Mouse (Mus musculus): ENCODE measurements around the gene Sptlc2. TPM values are rescaled to one million over a fixed set of nuclear protein-coding genes. Genes with fewer than 3 reads are reported as not detected.

Gene Sptlc2
- polyA plus RNA-seq, 1 experiment, result 106 TPM

- no peak overlapping the region for H3K27ac ChIP-seq (ENCODE audit: insufficient read depth, low read length)
- H3K36me3 ChIP-seq (ENCODE audit: control insufficient read depth, insufficient read depth, low read length, poor library complexity, severe bottlenecking), result peaks cover 13% of the 10 kb centered on the region
- no peak overlapping the region for H3K9ac ChIP-seq (ENCODE audit: low read depth, poor library complexity, severe bottlenecking)
- H3K4me3 ChIP-seq (ENCODE audit: low read depth, low read length), result no peak overlapping the region
- 0 out of 2 replicates have a peak, but pooled peaks cover 5% of the 10 kb centered on the region for H3K9me3 ChIP-seq (replicated peaks; ENCODE audit: control insufficient read depth, insufficient read depth, low read length, poor library complexity, severe bottlenecking)
- H3K27me3 ChIP-seq (ENCODE audit: control insufficient read depth, insufficient read depth, low read length, poor library complexity, severe bottlenecking), result no peaks in the 10 kb centered on the region
- TF ChIP-seq EP300 (IDR thresholded peaks at IDR 0.05; ENCODE audit: insufficient read depth, low read depth, low read length), result no peak
- TF ChIP-seq CTCF (IDR thresholded peaks at IDR 0.05; ENCODE audit: low read depth, low read length), result no peak
- TF ChIP-seq POLR2A (IDR thresholded peaks at IDR 0.05; ENCODE audit: insufficient read depth, low read length), result no peak
- H3K4me1 ChIP-seq (ENCODE audit: control insufficient read depth, insufficient read depth, low read length), result peaks cover 1% of the 10 kb centered on the region
Observed at GRCm38 (mm10) chr12:87421708-87422507, 33.8 kb upstream of the Sptlc2 start.

DNA sequence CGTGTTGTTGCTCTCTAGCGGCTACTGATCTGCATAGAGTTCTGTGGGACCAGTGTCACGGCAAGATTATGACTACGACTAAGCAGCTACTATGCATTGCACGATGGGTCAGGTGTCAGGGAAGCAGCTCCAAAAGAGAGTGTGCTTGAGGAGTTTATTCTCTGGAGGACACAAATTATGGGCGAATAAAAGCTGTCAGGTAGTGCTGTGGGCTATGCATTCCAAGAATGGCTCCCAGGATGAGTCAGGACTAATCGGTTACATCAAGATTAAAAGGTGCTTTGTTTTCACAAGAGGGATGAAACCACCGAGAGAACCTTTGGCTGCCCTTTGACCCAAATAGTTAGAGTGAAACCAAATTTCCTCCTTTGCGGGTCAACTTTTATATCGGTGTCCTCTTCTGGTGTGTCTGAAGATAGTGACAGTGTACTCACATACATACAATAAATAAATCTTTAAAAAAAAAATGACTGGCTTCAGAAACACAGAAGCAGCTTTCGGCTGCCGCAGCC, 31.9 kb upstream of the Sptlc2 start:
- no peaks in the 10 kb centered on the region for H3K27me3 ChIP-seq (ENCODE audit: control insufficient read depth, insufficient read depth, low read length, poor library complexity, severe bottlenecking)
- no peak overlapping the region for H3K27ac ChIP-seq (ENCODE audit: insufficient read depth, low read length)
- 0 out of 2 replicates have a peak, but pooled peaks cover 5% of the 10 kb centered on the region for H3K9me3 ChIP-seq (replicated peaks; ENCODE audit: control insufficient read depth, insufficient read depth, low read length, poor library complexity, severe bottlenecking)
- H3K4me1 ChIP-seq (ENCODE audit: control insufficient read depth, insufficient read depth, low read length), result no peaks in the 10 kb centered on the region
- no peak overlapping the region for H3K9ac ChIP-seq (ENCODE audit: low read depth, poor library complexity, severe bottlenecking)
- H3K36me3 ChIP-seq (ENCODE audit: control insufficient read depth, insufficient read depth, low read length, poor library complexity, severe bottlenecking), result no peaks in the 10 kb centered on the region; the same call in 1 of the 2 replicates
- no peak overlapping the region for H3K4me3 ChIP-seq (ENCODE audit: low read depth, low read length)
- no peak for TF ChIP-seq CTCF (IDR thresholded peaks at IDR 0.05; ENCODE audit: low read depth, low read length)

- H3K4me3 ChIP-seq (ENCODE audit: low read depth, low read length), result no peak overlapping the region
- no peak for TF ChIP-seq POLR2A (IDR thresholded peaks at IDR 0.05; ENCODE audit: insufficient read depth, low read length)
- no peak for TF ChIP-seq CTCF (IDR thresholded peaks at IDR 0.05; ENCODE audit: low read depth, low read length)
- TF ChIP-seq EP300 (IDR thresholded peaks at IDR 0.05; ENCODE audit: insufficient read depth, low read depth, low read length), result no peak
- no peaks in the 10 kb centered on the region; the same call in 1 of the 2 replicates for H3K36me3 ChIP-seq (ENCODE audit: control insufficient read depth, insufficient read depth, low read length, poor library complexity, severe bottlenecking)
- 0 out of 2 replicates have a peak, but pooled peaks cover 5% of the 10 kb centered on the region for H3K9me3 ChIP-seq (replicated peaks; ENCODE audit: control insufficient read depth, insufficient read depth, low read length, poor library complexity, severe bottlenecking)
- no peak overlapping the region for H3K9ac ChIP-seq (ENCODE audit: low read depth, poor library complexity, severe bottlenecking)
- H3K27me3 ChIP-seq (ENCODE audit: control insufficient read depth, insufficient read depth, low read length, poor library complexity, severe bottlenecking), result no peaks in the 10 kb centered on the region
- no peaks in the 10 kb centered on the region for H3K4me1 ChIP-seq (ENCODE audit: control insufficient read depth, insufficient read depth, low read length)
- no peak overlapping the region for H3K27ac ChIP-seq (ENCODE audit: insufficient read depth, low read length)
Observed at GRCm38 (mm10) chr12:87418921-87419320, 30.8 kb upstream of the Sptlc2 start.

DNA sequence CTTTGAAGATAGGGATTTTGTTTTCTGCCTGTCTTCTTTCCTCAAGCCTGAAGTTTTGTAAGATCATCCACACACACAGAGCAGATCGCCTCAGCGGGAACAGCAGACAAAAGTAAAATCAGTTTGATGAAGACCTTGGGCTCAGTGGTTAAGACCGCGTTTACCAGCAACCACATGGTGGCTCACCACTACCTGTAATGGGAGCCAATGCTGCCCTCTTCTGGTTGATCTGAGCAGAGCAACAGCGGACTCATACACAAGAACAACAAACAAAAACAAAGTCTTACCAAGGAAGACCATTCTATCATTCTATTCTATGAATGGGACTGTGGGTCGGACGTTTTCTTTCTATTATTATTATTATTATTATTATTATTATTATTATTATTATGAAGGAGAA, 28.5 kb upstream of the Sptlc2 start:
- no peaks in the 10 kb centered on the region for H3K4me1 ChIP-seq (ENCODE audit: control insufficient read depth, insufficient read depth, low read length)
- H3K27ac ChIP-seq (ENCODE audit: insufficient read depth, low read length), result no peak overlapping the region
- H3K9ac ChIP-seq (ENCODE audit: low read depth, poor library complexity, severe bottlenecking), result no peak overlapping the region
- no peak overlapping the region for H3K4me3 ChIP-seq (ENCODE audit: low read depth, low read length)
- no peaks in the 10 kb centered on the region for H3K36me3 ChIP-seq (ENCODE audit: control insufficient read depth, insufficient read depth, low read length, poor library complexity, severe bottlenecking)
- no peaks in the 10 kb centered on the region for H3K27me3 ChIP-seq (ENCODE audit: control insufficient read depth, insufficient read depth, low read length, poor library complexity, severe bottlenecking)
- 0 out of 2 replicates have a peak, but pooled peaks cover 5% of the 10 kb centered on the region for H3K9me3 ChIP-seq (replicated peaks; ENCODE audit: control insufficient read depth, insufficient read depth, low read length, poor library complexity, severe bottlenecking)
- TF ChIP-seq CTCF (IDR thresholded peaks at IDR 0.05; ENCODE audit: low read depth, low read length) (peak; percentile 95), EP300 (IDR thresholded peaks at IDR 0.05; ENCODE audit: insufficient read depth, low read depth, low read length) (no peak)

- H3K27me3 ChIP-seq (ENCODE audit: control insufficient read depth, insufficient read depth, low read length, poor library complexity, severe bottlenecking), result no peaks in the 10 kb centered on the region
- H3K27ac ChIP-seq (ENCODE audit: insufficient read depth, low read length), result no peak overlapping the region
- 0 out of 2 replicates have a peak, but pooled peaks cover 5% of the 10 kb centered on the region for H3K9me3 ChIP-seq (replicated peaks; ENCODE audit: control insufficient read depth, insufficient read depth, low read length, poor library complexity, severe bottlenecking)
- TF ChIP-seq POLR2A (IDR thresholded peaks at IDR 0.05; ENCODE audit: insufficient read depth, low read length), result no peak
- TF ChIP-seq CTCF (IDR thresholded peaks at IDR 0.05; ENCODE audit: low read depth, low read length), result no peak
- no peak for TF ChIP-seq EP300 (IDR thresholded peaks at IDR 0.05; ENCODE audit: insufficient read depth, low read depth, low read length)
- no peaks in the 10 kb centered on the region for H3K4me1 ChIP-seq (ENCODE audit: control insufficient read depth, insufficient read depth, low read length)
- H3K4me3 ChIP-seq (ENCODE audit: low read depth, low read length), result no peak overlapping the region
- H3K9ac ChIP-seq (ENCODE audit: low read depth, poor library complexity, severe bottlenecking), result no peak overlapping the region
- no peaks in the 10 kb centered on the region for H3K36me3 ChIP-seq (ENCODE audit: control insufficient read depth, insufficient read depth, low read length, poor library complexity, severe bottlenecking)
Observed at GRCm38 (mm10) chr12:87415358-87415757, 27.2 kb upstream of the Sptlc2 start.

DNA sequence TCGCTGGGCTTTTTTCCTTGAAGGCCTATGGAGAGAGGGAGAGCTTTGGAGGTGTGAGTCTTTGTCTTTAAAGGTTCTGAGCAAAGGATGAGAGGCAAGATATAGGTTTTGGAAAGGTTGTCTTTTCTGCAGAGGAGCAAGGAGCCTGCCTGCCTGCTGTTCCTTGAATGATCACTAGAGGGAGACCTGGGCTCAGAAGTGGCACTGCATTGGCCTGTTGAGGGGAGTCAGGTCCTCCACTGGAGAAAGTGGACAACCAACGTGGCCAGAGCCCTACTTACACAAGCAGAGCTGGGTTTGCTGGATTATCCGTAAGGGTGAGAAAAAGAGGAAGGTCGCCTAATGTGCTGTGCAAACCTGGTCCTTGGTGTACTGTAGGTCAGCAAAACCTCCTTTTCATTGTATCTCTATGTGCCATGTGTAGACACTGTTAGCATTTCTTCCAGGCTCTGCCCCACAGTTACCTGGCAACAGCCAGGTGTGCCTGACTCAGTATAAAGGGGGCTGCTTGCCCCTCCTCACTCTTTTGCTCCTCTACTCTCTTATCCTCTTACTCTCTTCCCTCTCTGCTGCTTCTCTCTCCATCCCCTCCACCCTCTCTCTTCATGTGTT, 25.1 kb upstream of the Sptlc2 start:
- H3K4me1 ChIP-seq (ENCODE audit: control insufficient read depth, insufficient read depth, low read length), result no peaks in the 10 kb centered on the region
- TF ChIP-seq CTCF (IDR thresholded peaks at IDR 0.05; ENCODE audit: low read depth, low read length) (peak; percentile 89), POLR2A (IDR thresholded peaks at IDR 0.05; ENCODE audit: insufficient read depth, low read length) (no peak), EP300 (IDR thresholded peaks at IDR 0.05; ENCODE audit: insufficient read depth, low read depth, low read length) (no peak)
- no peak overlapping the region for H3K27ac ChIP-seq (ENCODE audit: insufficient read depth, low read length)
- 0 out of 2 replicates have a peak, but pooled peaks cover 5% of the 10 kb centered on the region for H3K9me3 ChIP-seq (replicated peaks; ENCODE audit: control insufficient read depth, insufficient read depth, low read length, poor library complexity, severe bottlenecking)
- H3K9ac ChIP-seq (ENCODE audit: low read depth, poor library complexity, severe bottlenecking), result no peak overlapping the region
- no peaks in the 10 kb centered on the region for H3K36me3 ChIP-seq (ENCODE audit: control insufficient read depth, insufficient read depth, low read length, poor library complexity, severe bottlenecking)
- H3K4me3 ChIP-seq (ENCODE audit: low read depth, low read length), result no peak overlapping the region
- no peaks in the 10 kb centered on the region for H3K27me3 ChIP-seq (ENCODE audit: control insufficient read depth, insufficient read depth, low read length, poor library complexity, severe bottlenecking)
